Mouse (Mus musculus): Measurements from ENCODE around the gene Nedd9.

Gene Nedd9

DNA sequence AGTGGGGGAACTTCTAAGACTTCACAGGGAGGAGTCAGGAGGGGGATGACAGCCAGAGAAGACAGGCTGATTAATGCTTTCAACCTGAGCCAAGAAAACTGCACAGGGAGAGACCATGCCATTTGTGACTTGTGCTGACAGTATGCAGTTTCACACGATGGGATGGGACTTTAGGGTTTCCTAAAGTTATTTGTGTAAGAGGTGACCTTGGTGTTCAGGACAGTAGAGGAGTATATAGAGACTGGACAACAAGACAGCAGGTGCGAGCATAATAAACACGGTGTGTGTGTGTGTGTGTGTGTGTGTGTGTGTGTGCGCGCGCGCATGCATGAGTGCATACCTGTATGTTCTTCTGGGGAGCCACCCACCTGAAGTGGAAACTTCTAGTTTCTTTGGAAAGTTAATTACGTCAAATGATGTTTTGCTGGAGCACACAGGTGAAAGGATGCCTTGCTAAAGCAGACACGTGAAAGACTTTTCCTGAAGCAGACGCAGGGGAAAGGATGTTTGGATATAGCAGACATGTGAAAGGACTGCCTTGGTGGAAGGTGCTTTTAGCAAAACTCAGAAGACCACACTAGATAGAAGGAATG, 29.3 kb downstream of the Nedd9 start:
- in situ Hi-C loops (cut with MboI; ENCODE audit: unreplicated experiment in 2 of 2) = loop anchor here in 1 of 2 experiments (10.0 to 25.0 kb wide), 2 partner anchors 153 to 321 kb away; no protein-coding TSS in a partner anchor

GRCm38 (mm10) chr13:41457030-41457797, 29.9 kb downstream of the Nedd9 start:
- in situ Hi-C loops (cut with MboI; ENCODE audit: unreplicated experiment in 2 of 2) = loop anchor here in 1 of 2 experiments (10.0 to 25.0 kb wide), 2 partner anchors 152 to 320 kb away; no protein-coding TSS in a partner anchor

- in situ Hi-C loops (cut with MboI; ENCODE audit: unreplicated experiment in 2 of 2) = loop anchor here in 1 of 2 experiments (10.0 to 25.0 kb wide), 2 partner anchors 152 to 319 kb away; no protein-coding TSS in a partner anchor
Observed at GRCm38 (mm10) chr13:41456292-41457029, 30.7 kb downstream of the Nedd9 start.

DNA sequence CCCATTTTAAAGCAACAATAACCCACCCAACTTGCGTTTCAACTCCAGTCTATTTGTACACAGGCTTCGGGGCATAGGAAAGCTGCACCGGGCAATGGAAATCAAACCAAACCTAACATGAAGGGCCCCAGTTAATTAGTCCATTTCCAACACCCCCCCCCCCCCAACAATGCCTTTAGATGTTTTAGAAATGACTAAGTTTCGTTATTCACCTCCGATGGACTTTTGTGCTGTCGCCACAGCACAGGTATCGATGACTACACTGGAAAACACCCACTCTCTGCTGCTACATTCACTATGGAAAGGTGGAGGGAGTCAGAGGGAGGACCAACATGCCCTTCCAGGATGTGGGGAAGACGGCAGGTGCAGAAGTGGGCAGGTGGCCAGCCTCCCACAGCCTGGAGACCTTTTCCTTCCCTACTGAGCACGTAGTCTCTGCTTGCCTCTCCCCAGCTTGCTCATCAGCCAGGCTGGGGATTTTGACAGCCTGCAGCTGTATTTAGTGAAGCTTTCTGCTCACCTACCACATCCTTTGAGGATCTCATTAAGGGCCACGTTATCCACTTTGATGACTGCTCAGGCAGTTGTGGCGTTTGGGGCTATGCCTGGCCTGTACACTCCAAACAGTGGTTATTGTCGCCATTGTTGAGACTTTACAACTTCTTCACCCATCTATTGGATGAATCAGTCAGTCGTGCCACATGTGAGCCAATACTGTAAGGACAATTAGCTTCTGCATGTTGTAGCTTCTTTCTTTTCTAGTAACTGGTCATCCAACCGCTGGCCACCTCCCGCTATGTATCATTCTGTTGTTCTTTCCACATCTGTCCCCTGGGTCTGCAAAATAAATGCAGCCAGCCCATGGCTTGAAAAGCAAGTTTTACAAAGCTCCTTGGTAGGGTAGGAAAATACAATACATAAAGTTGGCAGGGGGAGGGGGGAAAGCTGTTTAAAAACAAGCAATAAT, 33.7 kb downstream of the Nedd9 start:
- in situ Hi-C loops (cut with MboI; ENCODE audit: unreplicated experiment in 2 of 2) = loop anchor here in 1 of 2 experiments (10.0 to 25.0 kb wide), 2 partner anchors 149 to 316 kb away; no protein-coding TSS in a partner anchor

- in situ Hi-C loops (cut with MboI; ENCODE audit: unreplicated experiment in 2 of 2) = loop anchor here in 1 of 2 experiments (10.0 to 25.0 kb wide), 2 partner anchors 146 to 314 kb away; no protein-coding TSS in a partner anchor
Observed at GRCm38 (mm10) chr13:41450821-41451220, 36.3 kb downstream of the Nedd9 start.

DNA sequence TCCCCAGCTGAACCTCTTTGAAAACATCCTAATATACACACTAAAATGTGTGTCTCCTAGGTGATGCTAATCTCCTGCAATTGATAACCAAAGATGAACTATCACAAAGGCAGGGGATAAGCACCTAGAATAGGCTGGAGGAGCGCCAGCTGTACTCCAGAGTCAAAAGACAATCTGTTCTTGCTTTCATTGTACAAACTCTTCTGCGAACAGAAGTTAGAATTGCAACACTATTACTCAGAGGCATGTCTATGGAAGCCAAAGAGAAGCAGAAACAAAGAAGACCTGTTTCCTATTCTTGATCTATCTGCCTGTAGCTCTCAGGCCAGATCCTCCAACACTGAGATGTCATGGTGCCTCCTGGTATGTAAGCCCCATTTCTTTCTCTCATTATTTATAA, 38.0 kb downstream of the Nedd9 start:
- in situ Hi-C loops (cut with MboI; ENCODE audit: unreplicated experiment in 2 of 2) = no loop called here

DNA sequence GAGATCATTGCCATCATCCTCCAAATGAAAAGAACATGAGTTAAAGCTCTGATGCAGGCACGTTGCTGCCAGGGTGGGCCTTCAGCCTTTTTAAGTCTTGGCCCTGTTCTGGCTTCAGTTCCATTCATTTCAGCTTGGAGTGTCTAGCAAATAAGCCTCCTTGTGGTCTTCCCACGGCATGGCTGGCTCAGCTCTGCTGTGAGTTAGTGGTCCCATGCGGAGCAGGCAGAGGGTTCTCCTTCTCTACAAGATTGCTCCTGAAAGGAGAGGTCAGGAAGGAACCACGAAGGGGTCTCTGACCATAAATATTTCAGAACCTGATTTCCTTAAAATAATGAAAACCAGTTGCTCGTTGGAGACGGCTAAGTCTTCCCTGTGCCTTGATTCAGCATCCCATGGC, 40.0 kb downstream of the Nedd9 start:
- in situ Hi-C loops (cut with MboI; ENCODE audit: unreplicated experiment in 2 of 2) = no loop called here

DNA sequence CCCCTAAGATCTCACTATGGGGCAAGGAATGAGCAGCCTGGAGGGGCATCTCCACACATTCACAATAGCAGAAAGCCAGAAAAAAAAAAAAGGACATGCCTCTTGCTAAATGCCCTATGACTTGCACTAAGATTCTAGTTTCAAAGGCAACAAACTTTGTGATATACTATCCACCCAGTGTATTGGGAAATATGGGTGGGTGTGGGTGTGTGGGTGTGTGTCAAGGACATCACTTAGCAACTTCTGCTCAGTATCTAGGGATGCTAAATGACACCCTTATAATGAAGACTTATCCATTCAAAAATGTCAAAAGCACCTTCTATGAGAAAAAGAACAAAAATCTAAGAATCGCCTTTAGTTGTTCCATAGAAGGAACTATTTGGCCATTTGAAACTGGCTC, 40.6 kb downstream of the Nedd9 start:
- in situ Hi-C loops (cut with MboI; ENCODE audit: unreplicated experiment in 2 of 2) = no loop called here

GRCm38 (mm10) chr13:41445067-41445808, 41.9 kb downstream of the Nedd9 start:
- in situ Hi-C loops (cut with MboI; ENCODE audit: unreplicated experiment in 2 of 2) = no loop called here

DNA sequence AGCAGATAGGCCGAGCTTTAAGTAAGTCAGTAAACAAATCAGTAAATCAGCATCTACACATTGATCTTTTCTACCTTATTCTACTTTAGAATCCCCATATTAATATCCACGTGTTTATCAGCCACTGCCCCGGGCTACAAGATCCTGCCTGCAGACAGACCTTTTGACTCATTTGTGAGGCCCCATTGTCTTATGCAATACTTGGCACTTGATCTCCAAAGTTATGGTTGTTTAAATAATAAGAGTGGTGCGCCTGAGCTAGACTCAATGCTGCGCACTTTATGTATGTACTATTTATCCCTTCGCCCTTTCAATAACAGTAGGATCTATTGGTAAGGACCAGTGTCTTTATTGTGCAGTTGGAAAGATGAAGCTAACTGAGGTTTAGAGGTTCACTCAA, 42.9 kb downstream of the Nedd9 start:
- in situ Hi-C loops (cut with MboI; ENCODE audit: unreplicated experiment in 2 of 2) = no loop called here

DNA sequence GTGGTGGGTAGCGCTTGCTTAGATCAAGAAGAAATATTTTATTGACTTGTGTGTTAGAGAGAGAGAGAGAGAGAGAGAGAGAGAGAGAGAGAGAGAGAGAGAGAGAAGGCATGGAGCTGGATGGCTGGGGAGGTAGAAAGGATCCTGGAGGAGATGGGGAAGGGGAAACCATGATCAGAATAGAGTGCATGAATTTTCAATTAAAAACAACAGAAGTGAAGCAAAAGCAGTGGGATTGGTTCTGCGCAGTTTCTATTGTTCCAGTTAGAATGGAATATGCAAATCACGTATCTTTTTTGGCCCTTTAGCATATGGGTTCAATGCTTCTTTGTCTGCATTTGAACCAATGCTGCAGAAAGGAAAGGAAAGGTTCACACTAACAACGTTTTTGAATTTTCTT, 45.0 kb downstream of the Nedd9 start:
- in situ Hi-C loops (cut with MboI; ENCODE audit: unreplicated experiment in 2 of 2) = no loop called here

DNA sequence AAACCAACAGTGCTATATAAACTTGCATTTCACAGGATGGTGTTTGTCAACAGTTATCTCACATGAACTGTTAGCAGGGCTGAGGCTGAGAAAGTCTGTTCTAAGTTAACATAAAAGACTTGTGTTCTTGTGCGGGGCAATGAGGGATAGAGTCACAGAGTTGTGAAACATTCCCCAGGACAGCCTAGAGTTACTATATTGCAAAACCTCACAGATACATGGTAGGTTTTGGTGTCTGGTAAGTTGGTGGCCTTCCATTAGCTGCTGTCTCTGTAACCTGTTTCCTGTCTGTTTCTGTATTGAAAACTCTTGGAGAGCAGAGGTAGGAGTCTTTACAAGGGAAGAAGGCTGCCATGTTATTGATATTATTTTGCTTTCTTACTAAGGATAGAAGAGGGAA, 47.0 kb downstream of the Nedd9 start:
- in situ Hi-C loops (cut with MboI; ENCODE audit: unreplicated experiment in 2 of 2) = no loop called here

DNA sequence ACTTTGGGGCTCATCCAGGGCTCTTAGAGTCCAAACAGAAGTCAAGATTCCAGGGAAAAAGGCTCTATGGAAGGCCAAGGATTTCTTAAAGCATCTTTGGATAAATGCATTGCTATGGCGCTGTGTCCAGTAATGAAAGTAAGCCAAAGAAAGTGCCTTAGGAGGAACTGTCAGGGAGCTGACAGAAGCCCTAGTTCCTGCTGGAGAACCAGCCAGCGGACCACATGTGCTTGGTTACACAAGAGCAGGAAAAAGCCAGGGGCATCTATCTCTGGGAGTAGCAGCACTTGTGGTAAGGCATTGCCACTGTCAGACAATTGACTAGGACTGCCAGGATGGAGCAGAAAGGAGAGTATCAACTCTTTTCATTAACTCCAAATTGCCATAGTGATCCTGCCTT, 49.8 kb downstream of the Nedd9 start:
- in situ Hi-C loops (cut with MboI; ENCODE audit: unreplicated experiment in 2 of 2) = no loop called here

GRCm38 (mm10) chr13:41436731-41437130, 50.4 kb downstream of the Nedd9 start:
- in situ Hi-C loops (cut with MboI; ENCODE audit: unreplicated experiment in 2 of 2) = no loop called here

GRCm38 (mm10) chr13:41433201-41433600, 54.0 kb downstream of the Nedd9 start:
- in situ Hi-C loops (cut with MboI; ENCODE audit: unreplicated experiment in 2 of 2) = no loop called here

GRCm38 (mm10) chr13:41431795-41432194, 55.4 kb downstream of the Nedd9 start:
- in situ Hi-C loops (cut with MboI; ENCODE audit: unreplicated experiment in 2 of 2) = no loop called here

DNA sequence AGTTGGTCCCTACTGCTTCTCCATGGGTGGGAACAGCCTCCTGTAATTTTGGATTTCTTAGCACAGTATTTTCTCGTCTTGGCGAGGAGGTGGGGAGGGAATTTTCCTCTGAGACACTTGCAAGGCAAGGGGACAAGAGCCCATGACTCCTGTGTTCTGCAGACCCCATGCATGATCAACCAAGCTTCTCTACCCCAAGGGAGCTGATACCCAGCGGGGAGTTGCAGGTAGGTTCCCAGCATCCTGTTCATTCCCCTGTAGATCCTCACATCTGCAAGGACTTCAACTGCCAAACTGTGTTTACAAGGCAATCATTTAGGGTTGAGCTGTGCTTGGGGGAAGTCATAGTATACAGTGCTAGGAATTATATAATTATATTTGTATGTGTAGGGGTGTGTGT, 60.1 kb downstream of the Nedd9 start:
- in situ Hi-C loops (cut with MboI; ENCODE audit: unreplicated experiment in 2 of 2) = no loop called here

- in situ Hi-C loops (cut with MboI; ENCODE audit: unreplicated experiment in 2 of 2) = no loop called here
Observed at GRCm38 (mm10) chr13:41423463-41424074, 63.6 kb downstream of the Nedd9 start.

DNA sequence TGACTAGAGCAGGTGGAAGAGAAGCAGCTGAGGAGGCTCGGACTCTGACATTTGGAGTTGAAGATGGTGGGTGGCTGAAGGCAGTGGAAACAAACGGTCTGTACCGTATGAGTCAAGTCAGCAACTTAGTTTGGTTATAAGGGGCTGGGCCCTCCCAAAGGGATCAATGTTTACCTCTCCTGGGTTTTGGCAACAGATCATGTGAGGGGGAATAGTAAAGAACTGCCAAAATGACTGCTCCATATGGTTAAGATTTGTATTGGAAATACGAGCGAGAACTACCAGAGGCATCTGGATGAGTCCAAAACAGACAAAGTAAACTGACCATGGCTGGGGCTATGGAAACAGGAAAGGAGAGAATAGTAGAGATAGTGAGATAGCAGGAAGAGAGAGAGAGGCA, 64.6 kb downstream of the Nedd9 start:
- in situ Hi-C loops (cut with MboI; ENCODE audit: unreplicated experiment in 2 of 2) = no loop called here
